Mouse (Mus musculus): ENCODE data around the gene Met.

- TF ChIP-seq USF1 (IDR thresholded peaks at IDR 0.05; ENCODE audit: low read depth, low read length) (no peak), CTCF (conservative IDR thresholded peaks at IDR 0.05 in 1 of 2, IDR thresholded peaks at IDR 0.05 in 1 of 2; ENCODE audit: low read depth in 2 of 2, low read length in 2 of 2) (no peak)
These were observed 98.3 kb downstream of the Met start for GRCm38 (mm10) chr6:17561886-17562285.
